Mouse (Mus musculus) MEL (cell line): Measurements from ENCODE around the gene Rcan2.

Experiments
- BHLHE40 ChIP-seq: IDR thresholded peaks from 2 replicates; pipeline ENCODE4 v1.6.1; 2012; ENCODE audit warnings: low read depth, mild to moderate bottlenecking, inconsistent platforms, low read length, improper control_type of control experiment, borderline replicate concordance
- CHD2 ChIP-seq: IDR thresholded peaks from 2 replicates; pipeline ENCODE4 v1.6.1; 2011; ENCODE audit warnings: low read length, improper control_type of control experiment
- CTCF ChIP-seq, 3 experiments: IDR thresholded peaks in 2 of 3; conservative IDR thresholded peaks in 1 of 3; 2 replicates each; pipeline ENCODE4 v1.5.1; 2011 to 2012; ENCODE audit warnings: low read length in 3 of 3, low read depth in 2 of 3, mild to moderate bottlenecking in 2 of 3, improper control_type of control experiment in 1 of 3, inconsistent platforms in 1 of 3, mixed read lengths in 1 of 3, moderate library complexity in 1 of 3; ENCODE audit not compliant: control insufficient read depth in 1 of 3, insufficient read depth in 1 of 3, poor library complexity in 1 of 3, severe bottlenecking in 1 of 3
- E2F4 ChIP-seq: IDR thresholded peaks from 2 replicates; pipeline ENCODE4 v1.6.1; 2011; ENCODE audit warnings: low read depth, low read length, improper control_type of control experiment, borderline replicate concordance
- EP300 ChIP-seq, 2 experiments: IDR thresholded peaks; 2 replicates each; pipeline ENCODE4 v1.6.1; 2011; ENCODE audit warnings: improper control_type of control experiment in 2 of 2, low read length in 2 of 2, low read depth in 1 of 2, mild to moderate bottlenecking in 1 of 2
- ETS1 ChIP-seq: IDR thresholded peaks from 2 replicates; pipeline ENCODE4 v1.6.1; 2012; ENCODE audit warnings: low read depth, mild to moderate bottlenecking, inconsistent platforms, low read length, improper control_type of control experiment, moderate library complexity
- HCFC1 ChIP-seq: IDR thresholded peaks from 2 replicates; pipeline ENCODE4 v1.6.1; 2012; ENCODE audit warnings: low read depth, mild to moderate bottlenecking, inconsistent platforms, low read length, improper control_type of control experiment, moderate library complexity
- KAT2A ChIP-seq: conservative IDR thresholded peaks from 2 replicates; pipeline ENCODE4 v1.6.1; 2012; ENCODE audit warnings: low read depth, low read length, improper control_type of control experiment, inconsistent platforms
- MAFK ChIP-seq: IDR thresholded peaks from 2 replicates; pipeline ENCODE4 v1.6.1; 2011; ENCODE audit warnings: low read depth, mild to moderate bottlenecking, low read length, improper control_type of control experiment, borderline replicate concordance
- MAZ ChIP-seq: IDR thresholded peaks from 2 replicates; pipeline ENCODE4 v1.6.1; 2012; ENCODE audit warnings: low read depth, mild to moderate bottlenecking, inconsistent platforms, low read length, improper control_type of control experiment
- MXI1 ChIP-seq: IDR thresholded peaks from 2 replicates; pipeline ENCODE4 v1.6.1; 2011; ENCODE audit warnings: mild to moderate bottlenecking, low read depth, low read length, improper control_type of control experiment
- POLR2A ChIP-seq, 2 experiments: IDR thresholded peaks; 2 replicates each; pipeline ENCODE4 v1.6.1; 2011 to 2012; ENCODE audit warnings: low read length in 2 of 2, mild to moderate bottlenecking in 2 of 2, control low read depth in 1 of 2, improper control_type of control experiment in 1 of 2, low read depth in 1 of 2, moderate library complexity in 1 of 2; ENCODE audit not compliant: control insufficient read depth in 1 of 2, insufficient read depth in 1 of 2, poor library complexity in 1 of 2
- ZC3H11A ChIP-seq: IDR thresholded peaks from 2 replicates; pipeline ENCODE4 v1.6.1; 2012; ENCODE audit warnings: low read depth, mild to moderate bottlenecking, inconsistent platforms, low read length, improper control_type of control experiment

DNA sequence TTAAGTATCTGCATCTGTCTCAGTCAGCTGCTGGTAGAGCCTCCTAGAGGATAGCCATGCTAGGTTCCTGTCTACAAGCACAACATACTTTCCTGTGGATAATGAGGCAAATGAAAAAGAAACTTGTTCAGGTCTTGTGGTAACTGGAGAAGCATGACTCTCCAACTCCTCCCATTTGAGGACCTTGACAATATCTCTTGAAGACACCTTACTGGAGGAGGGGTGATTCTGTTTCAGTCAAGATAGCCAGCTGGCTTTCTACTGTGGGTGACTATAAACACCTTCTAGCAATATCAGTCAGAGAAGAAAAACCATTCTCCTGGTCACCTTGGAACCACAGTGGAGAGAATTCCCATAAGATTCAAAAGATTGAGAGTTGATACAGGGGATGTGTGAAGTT is 257.0 kb downstream of the Rcan2 start:
- peak; percentile 59 to 67 for TF ChIP-seq EP300 (IDR thresholded peaks at IDR 0.05; ENCODE audit: low read depth in 1 of 2, low read length in 2 of 2)
- no peak for TF ChIP-seq CTCF (IDR thresholded peaks at IDR 0.05 in 2 of 3, conservative IDR thresholded peaks at IDR 0.05 in 1 of 3; ENCODE audit: control insufficient read depth in 1 of 3, insufficient read depth in 1 of 3, low read depth in 2 of 3, low read length in 3 of 3, poor library complexity in 1 of 3, severe bottlenecking in 1 of 3)
- no peak for TF ChIP-seq POLR2A (IDR thresholded peaks at IDR 0.05; ENCODE audit: control insufficient read depth in 1 of 2, insufficient read depth in 1 of 2, low read depth in 1 of 2, low read length in 2 of 2, poor library complexity in 1 of 2)
- TF ChIP-seq MAFK = no peak
- TF ChIP-seq ZC3H11A = no peak
- TF ChIP-seq BHLHE40 = no peak
- TF ChIP-seq HCFC1 = no peak
- no peak for TF ChIP-seq MXI1
- no peak for TF ChIP-seq KAT2A
- no peak for TF ChIP-seq ETS1
- no peak for TF ChIP-seq MAZ
- TF ChIP-seq E2F4 = no peak
- TF ChIP-seq CHD2 = no peak
